Mouse (Mus musculus) cerebellum, adult 2 months (tissue): ENCODE results near the gene Rras. TPM values are rescaled to one million over a fixed set of nuclear protein-coding genes. Genes with fewer than 3 reads are reported as not detected.

Experiments
- DNase-seq, 2 experiments: peaks; one replicate each; pipeline ENCODE4 v3.0.0; 2021
- H3K27ac ChIP-seq: fragments of 200-500 bp; 2 replicates; pipeline ENCODE4 v1.5.1; 2012; ENCODE audit warnings: low read length, control low read depth, inconsistent platforms; ENCODE audit not compliant: insufficient read depth
- H3K27me3 ChIP-seq: fragments of 200-500 bp; 2 replicates; pipeline ENCODE4 v1.6.1; 2012; ENCODE audit warnings: inconsistent platforms, mild to moderate bottlenecking, low read length, moderate library complexity; ENCODE audit not compliant: control insufficient read depth, insufficient read depth
- H3K4me1 ChIP-seq: fragments of 200-500 bp; 2 replicates; pipeline ENCODE4 v1.6.1; 2011; ENCODE audit warnings: low read length; ENCODE audit not compliant: control insufficient read depth, insufficient read depth
- H3K4me3 ChIP-seq: fragments of 200-500 bp; replicated peaks from 2 replicates; pipeline ENCODE3; 2011; ENCODE audit warnings: mild to moderate bottlenecking, low read depth, low read length, control low read depth; ENCODE audit not compliant: insufficient read depth
- CTCF ChIP-seq: fragments of 200-500 bp; IDR thresholded peaks from 2 replicates; pipeline ENCODE4 v1.5.1; 2011; ENCODE audit warnings: low read depth, mild to moderate bottlenecking, control low read depth, low read length, moderate library complexity, borderline replicate concordance; ENCODE audit not compliant: insufficient read depth
- POLR2A ChIP-seq: fragments of 200-500 bp; IDR thresholded peaks from 2 replicates; pipeline ENCODE4 v1.6.1; 2011; ENCODE audit warnings: low read length, control low read depth, borderline replicate concordance; ENCODE audit not compliant: insufficient read depth
- WGBS: fragments of 180-500 bp; shearing (Covaris S2); methylation state at CpG from one replicate; pipeline ENCODE4 v1.1.7; 2018; 5-methylcytosine and 5-hydroxymethylcytosine counted together
- polyA plus RNA-seq: library from polyadenylated mRNA; depleted of rRNA; stranded (reverse); fragments of >200 nt; gene quantifications from 2 replicates; pipeline ENCODE4 v1.2.3, GENCODE M21; 2012

The Rras gene
- polyA plus RNA-seq, 1 experiment = 29.7 TPM

DNA sequence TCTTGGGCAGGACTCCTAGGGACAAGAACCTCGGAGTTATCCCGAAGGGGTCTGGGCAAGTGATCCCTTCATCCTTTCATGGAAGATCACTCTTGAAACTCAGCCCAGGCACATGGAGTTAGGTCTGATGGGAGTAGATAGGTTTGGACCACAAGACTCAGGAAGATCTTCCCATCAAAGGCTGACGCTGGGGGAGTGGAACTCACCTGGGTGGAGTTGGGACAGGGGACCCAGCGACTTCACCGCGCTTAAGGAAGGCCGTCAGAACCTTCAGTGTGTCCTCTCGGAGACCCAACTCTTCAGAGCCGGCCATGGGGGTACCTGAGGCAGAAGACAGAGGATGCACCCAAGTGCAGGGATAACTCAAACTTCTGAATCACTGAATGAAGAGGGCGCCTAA is 21.1 kb upstream of the Rras start:
- Histone ChIP-seq H3K4me3 (no peak overlapping the region), H3K27me3 (no peaks in the 10 kb centered on the region), H3K27ac (no peak overlapping the region), H3K4me1 (peaks cover 7% of the 10 kb centered on the region)
- TF ChIP-seq CTCF (no peak), POLR2A (no peak)
- no peak for DNase-seq
- WGBS = 8% methylated on average over 10 of the region's 10 CpGs

DNA sequence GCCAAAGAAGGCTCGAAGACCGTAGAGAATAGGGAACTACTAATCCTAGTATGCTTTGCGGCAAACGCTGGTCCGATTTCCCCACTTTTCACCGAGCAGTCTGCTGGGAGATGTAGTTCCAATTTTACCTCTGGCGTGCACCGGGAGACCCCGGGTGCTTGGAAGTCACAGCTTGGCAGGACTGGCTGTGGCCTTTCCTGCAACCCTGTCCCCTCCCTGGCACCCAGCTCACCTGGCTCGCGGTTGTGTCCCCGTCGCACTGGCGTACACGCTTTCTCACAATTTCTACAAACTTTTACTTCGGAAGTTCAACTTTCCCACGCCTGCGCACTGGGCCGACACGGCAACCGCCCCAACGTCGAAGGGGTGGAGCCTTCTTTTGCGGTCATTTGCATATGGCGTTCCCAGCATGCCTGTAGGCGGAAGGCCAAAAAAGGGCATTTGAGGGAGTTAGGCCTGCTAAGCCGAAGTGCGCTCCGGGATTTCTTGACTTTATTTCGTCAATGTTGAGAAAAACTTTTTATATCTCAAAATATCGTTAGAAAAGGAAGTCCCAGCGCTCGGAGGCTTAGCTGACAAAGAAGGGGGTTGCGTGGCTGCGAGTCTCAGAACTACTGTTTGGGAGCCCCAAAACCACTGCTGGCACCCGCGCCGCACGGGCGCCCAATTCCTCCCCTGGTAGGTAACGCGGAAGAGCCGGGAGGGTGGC is 20.4 kb upstream of the Rras start, which contains the start of gene Irf3:
Gene Irf3 (plus strand): TSS at position 418 of the 709 bp plus-strand sequence.
- under 1% methylated on average over 43 of the region's 43 CpGs for WGBS
- Histone ChIP-seq H3K4me3 (peak within 1 kb of the TSS; percentile 54), H3K4me1 (peaks cover 10% of the 10 kb centered on the region), H3K27me3 (no peaks in the 10 kb centered on the region), H3K27ac (peak within 1 kb of the TSS; percentile 57; the same call in 1 of the 2 replicates)
- peak; percentile 87; the same call in 1 of the 2 replicates for TF ChIP-seq POLR2A
- TF ChIP-seq CTCF = no peak
- peak; percentile 96 to 97 for DNase-seq

DNA sequence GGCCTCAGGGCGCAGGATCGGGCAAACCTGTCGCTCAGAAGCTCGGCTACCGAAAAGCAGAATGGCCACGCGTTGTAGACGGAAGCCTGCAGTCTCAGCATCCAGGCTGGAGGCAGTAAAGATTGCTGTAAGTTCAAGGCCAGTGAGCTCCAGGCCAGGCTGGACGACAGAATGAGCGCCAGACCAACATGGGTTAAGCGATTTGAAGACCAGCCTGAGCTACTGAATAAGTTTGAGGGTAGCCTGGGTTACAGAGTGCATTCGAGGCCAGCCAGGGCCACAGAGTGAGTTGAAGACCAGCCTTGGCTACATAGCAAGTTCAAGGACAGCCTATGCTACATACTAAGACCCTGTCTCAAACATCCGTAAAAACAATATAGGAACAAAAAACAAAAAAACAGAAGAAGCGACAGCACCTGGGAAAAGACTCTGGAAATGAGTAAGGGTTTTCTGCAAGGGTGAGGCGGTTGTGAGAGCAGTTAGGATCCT is 19.8 kb upstream of the Rras start:
- Histone ChIP-seq H3K27ac (peak overlapping the region; percentile 57; the same call in 1 of the 2 replicates), H3K4me3 (peak overlapping the region; percentile 54), H3K4me1 (peaks cover 12% of the 10 kb centered on the region), H3K27me3 (no peaks in the 10 kb centered on the region)
- no peak for TF ChIP-seq CTCF
- no peak for TF ChIP-seq POLR2A
- WGBS = 3% methylated on average over 15 of the region's 15 CpGs
- no peak for DNase-seq

DNA sequence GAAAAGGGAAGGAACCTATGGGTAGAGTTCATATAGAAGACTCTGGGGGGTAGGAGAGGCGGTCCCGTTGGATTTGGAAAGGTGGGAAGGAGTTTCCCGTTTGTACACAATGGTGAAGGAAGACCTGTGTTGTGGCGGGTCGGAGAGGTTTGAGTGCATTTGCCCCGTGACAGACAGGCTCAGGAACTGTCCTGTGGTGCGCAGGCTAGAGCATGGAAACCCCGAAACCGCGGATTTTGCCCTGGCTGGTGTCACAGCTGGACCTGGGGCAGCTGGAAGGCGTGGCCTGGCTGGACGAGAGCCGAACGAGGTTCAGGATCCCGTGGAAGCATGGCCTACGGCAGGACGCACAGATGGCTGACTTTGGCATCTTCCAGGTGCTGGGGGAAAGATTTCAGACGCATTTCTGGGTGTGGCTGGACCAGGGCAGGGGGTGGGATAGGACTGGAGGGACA is 19.2 kb upstream of the Rras start, which contains the start of gene Bcl2l12:
Gene Bcl2l12 (minus strand): TSS at position 212 of the 455 bp plus-strand sequence.
- no peak for TF ChIP-seq CTCF
- 1% methylated on average over 18 of the region's 18 CpGs for WGBS
- DNase-seq = peak; percentile 47 to 54
- peaks cover 12% of the 10 kb centered on the region for H3K4me1 ChIP-seq
- peak within 1 kb of the TSS; percentile 57; the same call in 1 of the 2 replicates for H3K27ac ChIP-seq
- H3K4me3 ChIP-seq = peak within 1 kb of the TSS; percentile 54
- no peaks in the 10 kb centered on the region for H3K27me3 ChIP-seq

DNA sequence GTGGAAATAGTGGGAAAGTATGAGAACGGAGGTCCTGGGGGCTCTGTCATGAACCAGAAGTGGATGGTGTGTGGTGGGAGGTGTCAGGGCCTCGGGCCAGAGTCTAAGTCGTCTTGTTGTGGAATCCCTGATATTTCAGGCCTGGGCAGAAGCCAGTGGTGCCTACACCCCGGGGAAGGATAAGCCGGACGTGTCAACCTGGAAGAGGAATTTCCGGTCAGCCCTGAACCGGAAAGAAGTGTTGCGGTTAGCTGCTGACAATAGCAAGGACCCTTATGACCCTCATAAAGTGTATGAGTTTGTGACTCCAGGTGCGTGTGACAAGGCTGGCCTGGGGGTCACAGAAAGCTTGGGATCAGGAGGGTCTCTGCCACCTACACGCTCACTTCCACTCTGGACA is 18.0 kb upstream of the Rras start:
- Histone ChIP-seq H3K4me3 (no peak overlapping the region), H3K4me1 (peaks cover 12% of the 10 kb centered on the region), H3K27ac (no peak overlapping the region), H3K27me3 (no peaks in the 10 kb centered on the region)
- TF ChIP-seq CTCF (no peak), POLR2A (no peak)
- no peak for DNase-seq
- WGBS = 57% methylated on average over 11 of the region's 11 CpGs

DNA sequence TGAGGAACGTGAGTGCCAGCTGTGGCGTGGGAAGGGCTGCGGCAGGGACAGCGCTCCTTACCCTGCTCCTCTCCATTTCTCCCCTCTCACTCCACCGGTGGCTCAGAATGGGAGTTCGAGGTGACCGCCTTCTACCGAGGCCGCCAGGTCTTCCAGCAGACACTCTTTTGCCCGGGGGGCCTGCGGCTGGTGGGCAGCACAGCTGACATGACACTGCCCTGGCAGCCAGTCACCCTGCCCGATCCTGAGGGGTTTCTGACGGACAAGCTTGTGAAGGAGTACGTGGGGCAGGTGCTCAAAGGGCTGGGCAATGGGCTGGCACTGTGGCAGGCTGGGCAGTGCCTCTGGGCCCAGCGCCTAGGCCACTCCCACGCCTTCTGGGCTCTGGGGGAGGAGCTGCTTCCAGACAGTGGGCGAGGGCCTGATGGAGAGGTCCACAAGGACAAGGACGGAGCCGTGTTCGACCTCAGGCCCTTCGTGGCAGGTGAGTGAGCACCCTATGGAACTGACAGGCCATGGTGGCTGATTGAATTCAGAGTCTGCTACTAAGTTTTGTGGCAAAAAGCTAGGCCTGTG is 17.1 kb upstream of the Rras start:
- H3K4me1 ChIP-seq = peaks cover 12% of the 10 kb centered on the region
- WGBS = 49% methylated on average over 21 of the region's 21 CpGs
- no peak overlapping the region for H3K4me3 ChIP-seq
- H3K27ac ChIP-seq = no peak overlapping the region
- no peak for TF ChIP-seq CTCF
- no peak for TF ChIP-seq POLR2A
- no peak for DNase-seq
- no peaks in the 10 kb centered on the region for H3K27me3 ChIP-seq

DNA sequence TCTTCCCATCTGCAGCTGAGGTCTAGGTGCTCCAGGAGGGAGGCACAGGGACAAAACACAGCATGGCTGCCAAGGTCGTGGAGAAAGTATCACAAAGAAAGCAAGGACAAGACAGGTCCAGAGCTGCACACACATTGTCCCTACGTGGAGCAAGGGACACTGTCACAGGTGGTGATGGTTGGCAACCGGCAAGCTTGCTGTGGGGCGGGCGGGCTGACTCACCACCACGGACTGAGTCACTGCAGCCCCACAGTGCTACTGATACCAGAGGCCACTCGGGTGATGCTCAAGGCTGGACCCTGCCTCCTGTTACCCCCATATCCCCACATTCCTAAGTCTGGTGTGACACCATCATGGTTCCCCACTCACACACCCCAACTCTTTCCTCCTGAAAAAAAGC is 15.3 kb upstream of the Rras start:
- DNase-seq = peak in 1 of 2 experiments; percentile 70
- WGBS = 14% methylated on average over 7 of the region's 7 CpGs
- TF ChIP-seq CTCF (no peak), POLR2A (no peak)
- Histone ChIP-seq H3K27me3 (no peaks in the 10 kb centered on the region), H3K4me3 (no peak overlapping the region), H3K4me1 (peaks cover 12% of the 10 kb centered on the region), H3K27ac (peak overlapping the region; percentile 3; the same call in 1 of the 2 replicates)

DNA sequence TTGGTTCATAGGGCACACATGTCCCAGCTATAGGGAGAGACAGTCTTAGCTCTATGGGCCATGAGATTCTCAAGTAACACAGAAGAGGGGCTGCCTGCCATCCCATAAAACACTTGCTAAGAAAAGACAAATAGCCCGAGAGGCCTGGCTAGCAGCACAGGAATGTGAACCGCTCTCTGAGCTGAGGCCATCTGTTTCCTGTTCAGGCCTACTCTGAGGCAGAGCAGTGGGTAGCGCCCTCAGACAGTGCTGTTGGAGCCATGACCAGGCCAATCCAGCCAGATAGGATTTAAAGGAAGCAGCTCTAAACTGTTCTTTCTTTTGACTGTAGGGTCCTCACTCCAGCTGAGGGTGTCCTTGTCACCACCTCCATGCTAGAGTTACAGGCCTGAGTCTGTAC is 13.2 kb upstream of the Rras start:
- no peak overlapping the region for H3K27ac ChIP-seq
- 20% methylated on average over 3 of the region's 3 CpGs for WGBS
- TF ChIP-seq POLR2A (no peak), CTCF (no peak)
- H3K27me3 ChIP-seq = no peaks in the 10 kb centered on the region
- no peak overlapping the region for H3K4me3 ChIP-seq
- no peak for DNase-seq
- peaks cover 6% of the 10 kb centered on the region for H3K4me1 ChIP-seq
